Mouse (Mus musculus): ENCODE measurements at regions not wholly inside any gene's neighbourhood (a gene's known extent, or its start where the extent isn't known, plus 50 kb on each side); places are given as distances from the start of the nearest gene placed in this dataset.

DNA sequence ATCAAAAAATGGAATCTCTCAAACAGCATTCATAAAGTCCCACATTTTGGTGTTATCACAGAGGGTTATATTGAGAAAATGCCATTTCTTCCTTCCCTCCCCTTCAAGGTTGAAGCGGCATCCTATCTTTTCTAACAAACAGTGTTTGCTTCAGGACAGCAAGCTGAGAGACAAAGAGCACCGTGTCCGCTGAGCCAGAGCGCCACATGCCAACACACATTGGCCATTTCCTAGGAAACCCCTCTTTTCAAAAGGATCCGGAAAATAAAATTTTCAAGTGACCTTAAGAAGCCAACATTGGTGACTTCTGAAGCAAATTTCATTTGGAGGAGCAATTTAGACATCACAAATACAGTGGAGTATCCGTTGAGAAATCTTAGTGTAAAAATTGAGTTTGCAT, 326.3 kb downstream of the Nova1 start:
- H3K4me1 ChIP-seq, result no peaks in the 10 kb centered on the region
- no peaks in the 10 kb centered on the region for H3K27me3 ChIP-seq (replicated peaks; ENCODE audit: low read depth, poor library complexity, severe bottlenecking)
- 85% methylated on average over 6 of the region's 6 CpGs for WGBS
- H3K36me3 ChIP-seq (replicated peaks), result no peaks in the 10 kb centered on the region
- no peaks in the 10 kb centered on the region for H3K9me3 ChIP-seq
- DNase-seq (ENCODE audit: low spot score), result no peak
- H3K4me3 ChIP-seq, result no peak overlapping the region
- H3K27ac ChIP-seq (replicated peaks), result no peak overlapping the region

DNA sequence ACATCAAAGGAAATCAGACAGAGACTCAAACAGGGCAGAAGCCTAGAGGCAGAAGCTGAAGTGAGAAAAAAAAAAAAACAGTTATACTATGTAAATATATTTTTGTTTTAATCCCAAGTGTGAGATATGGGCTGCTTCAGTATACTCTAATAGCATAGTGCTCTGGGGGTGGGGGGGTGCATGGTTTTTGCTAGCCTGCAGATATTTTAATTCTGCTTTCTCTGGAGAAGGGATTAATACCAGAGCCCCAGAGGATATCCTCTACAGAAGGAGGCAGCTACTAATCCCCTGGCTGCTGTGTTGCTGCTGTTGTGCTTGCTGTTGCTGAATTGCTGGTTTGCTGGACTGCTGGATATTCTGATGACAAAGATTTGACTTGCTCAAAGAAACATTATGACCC, 367.8 kb downstream of the Nova1 start:
- DNase-seq (ENCODE audit: low spot score), result no peak
- Histone ChIP-seq H3K27ac (replicated peaks) (no peak overlapping the region), H3K27me3 (replicated peaks; ENCODE audit: low read depth, poor library complexity, severe bottlenecking) (no peaks in the 10 kb centered on the region), H3K9me3 (no peaks in the 10 kb centered on the region), H3K4me1 (no peaks in the 10 kb centered on the region), H3K36me3 (replicated peaks) (no peaks in the 10 kb centered on the region), H3K4me3 (no peak overlapping the region)

DNA sequence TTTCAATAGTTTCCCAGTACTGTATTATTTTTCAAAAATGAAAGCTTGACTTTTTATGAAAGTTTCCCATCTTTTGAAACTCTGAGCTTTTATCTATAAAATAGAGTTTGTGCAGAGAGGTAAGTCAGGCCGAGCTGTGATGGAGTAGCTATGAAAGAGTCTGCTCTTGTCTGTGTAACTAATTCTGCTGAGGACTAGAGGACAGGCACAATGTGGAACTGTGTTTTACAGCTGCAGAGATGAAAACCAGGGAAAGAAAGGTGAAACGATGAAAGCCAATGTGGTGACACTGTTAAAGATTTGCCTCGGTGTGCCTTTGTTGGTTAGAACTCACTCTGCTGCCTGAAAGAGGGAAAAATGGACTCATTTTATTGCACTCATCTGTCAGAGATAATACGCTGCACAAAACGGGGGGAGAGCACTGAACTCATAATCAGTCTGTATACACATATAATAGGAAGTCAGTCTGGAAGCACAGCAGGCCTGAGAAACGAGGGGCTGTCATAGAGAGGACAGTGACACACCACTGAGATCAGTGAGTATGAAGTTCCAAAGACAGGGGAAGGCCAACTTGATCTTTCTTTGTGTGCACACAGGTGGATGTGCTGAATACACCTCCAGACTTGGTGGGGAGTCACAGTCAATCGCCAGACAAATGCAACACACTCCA, 373.9 kb downstream of the Nova1 start:
- no peak overlapping the region for H3K27ac ChIP-seq (replicated peaks)
- DNase-seq (ENCODE audit: low spot score), result no peak
- WGBS, result 86% methylated on average over 7 of the region's 7 CpGs
- no peaks in the 10 kb centered on the region for H3K36me3 ChIP-seq (replicated peaks)
- H3K9me3 ChIP-seq, result no peaks in the 10 kb centered on the region
- no peaks in the 10 kb centered on the region for H3K27me3 ChIP-seq (replicated peaks; ENCODE audit: low read depth, poor library complexity, severe bottlenecking)
- no peaks in the 10 kb centered on the region for H3K4me1 ChIP-seq
- no peak overlapping the region for H3K4me3 ChIP-seq

DNA sequence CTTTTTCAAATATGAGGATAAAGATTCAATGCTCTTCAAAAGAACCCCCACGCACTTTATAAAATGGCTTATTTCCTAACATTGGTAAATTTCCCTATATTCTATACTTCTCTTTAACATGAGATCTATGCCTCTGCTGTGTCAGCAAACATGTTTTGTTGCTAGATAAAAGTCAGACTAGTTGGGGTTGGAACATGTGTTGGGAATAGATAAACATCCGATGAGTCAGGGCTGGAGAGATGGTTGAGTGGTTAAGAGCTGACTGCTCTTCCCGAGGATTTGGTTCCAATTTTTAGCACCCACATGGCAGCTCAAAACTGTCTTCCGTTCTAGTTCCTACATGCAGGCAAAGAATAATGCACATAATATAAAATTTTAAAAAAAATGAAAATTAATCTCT, 399.1 kb downstream of the Nova1 start:
- no peaks in the 10 kb centered on the region for H3K27me3 ChIP-seq (replicated peaks; ENCODE audit: low read depth, poor library complexity, severe bottlenecking)
- no peaks in the 10 kb centered on the region for H3K36me3 ChIP-seq (replicated peaks)
- H3K4me3 ChIP-seq, result no peak overlapping the region
- DNase-seq (ENCODE audit: low spot score), result no peak
- H3K27ac ChIP-seq (replicated peaks), result no peak overlapping the region
- no peaks in the 10 kb centered on the region for H3K4me1 ChIP-seq
- 89% methylated on average over 4 of the region's 4 CpGs for WGBS
- no peaks in the 10 kb centered on the region for H3K9me3 ChIP-seq

DNA sequence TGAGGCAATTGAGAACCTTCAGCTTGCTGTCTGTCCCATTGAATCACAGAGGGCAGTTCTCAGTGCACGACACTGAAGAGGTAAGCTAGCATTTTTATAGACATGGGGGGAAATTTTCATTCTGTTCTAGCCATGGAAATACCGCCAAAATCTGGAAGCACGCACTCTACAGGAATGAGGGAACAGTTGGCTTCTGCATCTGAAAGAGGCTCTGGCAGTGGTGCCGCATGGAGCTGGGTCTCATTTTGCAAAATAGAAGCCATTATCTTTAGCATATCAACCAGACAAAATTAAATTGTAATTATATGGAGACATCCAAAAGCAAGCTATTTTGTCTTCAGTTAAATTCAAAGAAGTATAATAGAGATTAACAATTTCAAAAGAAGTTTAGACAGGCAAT, 399.7 kb downstream of the Nova1 start:
- H3K36me3 ChIP-seq (replicated peaks), result no peaks in the 10 kb centered on the region
- no peak overlapping the region for H3K27ac ChIP-seq (replicated peaks)
- DNase-seq (ENCODE audit: low spot score), result no peak
- no peak overlapping the region for H3K4me3 ChIP-seq
- WGBS, result 89% methylated on average over 4 of the region's 4 CpGs
- H3K9me3 ChIP-seq, result no peaks in the 10 kb centered on the region
- no peaks in the 10 kb centered on the region for H3K4me1 ChIP-seq
- no peaks in the 10 kb centered on the region for H3K27me3 ChIP-seq (replicated peaks; ENCODE audit: low read depth, poor library complexity, severe bottlenecking)

DNA sequence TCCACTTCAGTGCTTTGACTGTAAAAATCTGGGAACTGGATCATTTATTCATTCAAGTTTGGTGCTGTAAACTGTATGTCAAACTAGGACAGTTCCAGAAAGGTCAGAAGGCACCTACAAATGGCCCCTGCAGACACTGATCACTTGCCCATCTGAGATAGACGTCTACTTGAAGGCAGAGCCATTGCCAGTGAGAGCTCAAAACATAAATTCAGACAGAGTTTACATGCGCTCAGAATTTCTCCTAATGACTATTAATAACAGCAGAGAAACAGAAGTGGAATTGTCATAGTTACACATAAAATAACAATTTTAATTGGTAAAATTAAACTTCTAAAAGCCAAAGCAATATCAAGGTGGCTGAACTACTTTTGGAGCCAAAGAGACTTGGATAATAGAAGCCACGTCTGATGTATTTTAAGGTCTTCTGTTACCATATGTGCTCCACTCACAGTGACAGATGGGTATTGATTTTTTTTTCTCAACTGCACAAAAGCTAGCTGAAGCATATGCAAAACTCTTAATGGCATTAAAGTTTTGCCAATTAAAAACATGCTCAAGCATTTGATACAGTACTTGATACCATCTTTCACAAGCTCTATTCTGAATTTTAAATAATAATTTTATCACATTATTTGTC, 401.8 kb downstream of the Nova1 start:
- 83% methylated on average over 3 of the region's 3 CpGs for WGBS
- no peaks in the 10 kb centered on the region for H3K27me3 ChIP-seq (replicated peaks; ENCODE audit: low read depth, poor library complexity, severe bottlenecking)

DNA sequence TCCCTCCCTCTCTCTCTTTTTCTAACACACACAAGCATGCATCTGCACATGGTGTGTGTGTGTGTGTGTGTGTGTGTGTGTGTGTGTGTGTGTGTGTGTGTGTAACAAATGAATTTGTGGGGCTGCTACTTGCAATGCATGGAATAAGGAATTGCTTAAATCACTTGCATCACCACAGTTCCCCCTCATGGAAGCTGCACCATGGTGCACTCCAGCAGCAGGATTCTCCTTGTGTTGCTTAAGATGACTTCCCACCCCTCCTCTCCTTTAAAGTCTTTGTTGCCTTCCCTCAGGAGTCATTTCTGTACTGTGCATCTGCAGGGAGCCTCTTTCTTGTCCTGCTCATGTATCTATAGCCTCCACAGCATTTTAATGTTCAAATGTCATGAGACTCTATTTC, 402.5 kb downstream of the Nova1 start:
- H3K9me3 ChIP-seq, result no peaks in the 10 kb centered on the region
- H3K27ac ChIP-seq (replicated peaks), result no peak overlapping the region
- no peak for DNase-seq (ENCODE audit: low spot score)
- no peaks in the 10 kb centered on the region for H3K27me3 ChIP-seq (replicated peaks; ENCODE audit: low read depth, poor library complexity, severe bottlenecking)
- no peaks in the 10 kb centered on the region for H3K36me3 ChIP-seq (replicated peaks)
- H3K4me1 ChIP-seq, result no peaks in the 10 kb centered on the region
- no peak overlapping the region for H3K4me3 ChIP-seq

More for the DNA sequence above, 401.8 kb downstream of the Nova1 start:
- Histone ChIP-seq H3K9me3 (no peaks in the 10 kb centered on the region), H3K4me3 (no peak overlapping the region), H3K36me3 (replicated peaks) (no peaks in the 10 kb centered on the region), H3K4me1 (no peaks in the 10 kb centered on the region), H3K27ac (replicated peaks) (no peak overlapping the region)
- no peak for DNase-seq (ENCODE audit: low spot score)

DNA sequence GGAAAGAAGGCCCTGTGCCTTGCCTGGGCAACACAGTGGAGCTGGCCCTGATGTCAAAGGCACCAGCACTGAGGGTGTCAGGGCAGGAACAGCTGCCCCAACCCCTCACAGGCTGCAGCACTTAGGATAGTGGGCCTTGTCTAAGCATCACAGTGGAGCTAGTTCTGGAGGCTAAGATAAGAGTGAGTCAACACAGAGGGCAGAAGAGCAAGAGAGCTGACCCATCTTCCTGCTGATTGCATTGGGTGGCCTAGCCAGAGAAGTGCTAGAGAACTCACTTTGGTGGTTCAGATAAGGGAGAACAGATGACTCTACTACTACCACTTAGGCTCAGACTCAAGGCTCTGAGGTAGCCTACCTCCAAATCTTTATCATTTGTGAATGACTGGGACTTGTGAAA, 413.1 kb downstream of the Nova1 start:
- Histone ChIP-seq H3K27me3 (replicated peaks; ENCODE audit: low read depth, poor library complexity, severe bottlenecking) (no peaks in the 10 kb centered on the region), H3K4me3 (no peak overlapping the region), H3K4me1 (no peaks in the 10 kb centered on the region), H3K9me3 (no peaks in the 10 kb centered on the region), H3K36me3 (replicated peaks) (no peaks in the 10 kb centered on the region), H3K27ac (replicated peaks) (no peak overlapping the region)
- no peak for DNase-seq (ENCODE audit: low spot score)

DNA sequence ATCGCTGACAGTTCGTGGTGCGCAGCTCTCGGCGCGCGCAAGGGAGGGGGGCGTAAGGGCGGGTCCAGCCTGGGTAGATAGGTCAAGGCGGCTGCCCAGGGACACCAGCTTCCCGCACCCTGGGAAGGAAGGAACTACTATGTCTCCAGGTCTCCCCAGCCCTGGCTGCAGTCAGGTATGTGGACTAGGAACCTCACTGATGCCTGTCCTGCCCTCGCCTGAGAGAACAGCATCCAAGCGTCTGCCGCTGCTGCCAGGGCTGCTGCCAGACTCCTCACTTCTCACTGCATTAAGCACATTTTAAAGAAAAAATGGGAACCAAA, 419.1 kb downstream of the Nova1 start:
- Histone ChIP-seq H3K4me1 (no peaks in the 10 kb centered on the region), H3K9me3 (no peaks in the 10 kb centered on the region), H3K27ac (replicated peaks) (peak overlapping the region; percentile 79), H3K4me3 (peak overlapping the region; percentile 64), H3K36me3 (replicated peaks) (no peaks in the 10 kb centered on the region), H3K27me3 (replicated peaks; ENCODE audit: low read depth, poor library complexity, severe bottlenecking) (peaks cover 15% of the 10 kb centered on the region)
- peak; percentile 60 for DNase-seq (ENCODE audit: low spot score)
- WGBS, result 3% methylated on average over 14 of the region's 14 CpGs

DNA sequence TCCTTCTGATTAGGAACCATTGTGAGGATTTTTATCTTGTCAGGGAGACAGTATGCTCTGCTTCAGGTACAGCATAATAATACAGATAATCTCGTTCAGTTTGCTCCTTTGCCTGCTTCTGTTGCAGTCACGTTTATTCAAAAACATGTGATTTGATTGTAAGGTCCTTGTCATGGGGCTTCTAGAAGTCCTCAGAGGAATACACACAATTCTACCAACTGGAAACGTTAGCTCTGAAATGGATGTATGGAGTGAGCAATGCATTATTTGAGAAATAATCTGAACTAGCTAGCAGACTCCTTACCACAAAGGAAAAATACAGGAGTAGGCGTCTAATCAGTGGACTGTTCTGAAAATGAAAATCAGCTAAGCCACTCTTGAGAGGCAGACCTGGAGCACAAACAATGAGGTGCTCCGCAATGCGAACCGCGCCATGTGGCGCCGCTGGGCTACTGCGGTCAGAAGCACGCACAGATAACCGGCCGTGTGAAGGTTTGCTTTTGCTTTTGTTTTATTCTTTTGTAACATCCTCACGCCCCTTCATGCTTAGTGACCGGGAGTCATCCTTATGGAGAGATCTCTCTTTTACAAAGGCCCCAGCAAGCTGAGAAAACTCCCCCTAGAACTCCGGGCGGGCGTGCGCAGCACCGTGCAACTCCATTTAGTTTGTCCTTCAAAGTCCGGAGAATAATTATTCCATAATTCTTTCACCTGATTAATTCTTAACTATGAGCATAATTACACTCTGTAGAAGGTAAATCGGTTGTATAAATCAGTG, 419.7 kb downstream of the Nova1 start:
- Histone ChIP-seq H3K27ac (replicated peaks) (peak overlapping the region; percentile 79), H3K4me1 (no peaks in the 10 kb centered on the region), H3K9me3 (no peaks in the 10 kb centered on the region), H3K36me3 (replicated peaks) (no peaks in the 10 kb centered on the region), H3K27me3 (replicated peaks; ENCODE audit: low read depth, poor library complexity, severe bottlenecking) (peaks cover 15% of the 10 kb centered on the region), H3K4me3 (peak overlapping the region; percentile 64)
- 8% methylated on average over 23 of the region's 23 CpGs for WGBS
- peak; percentile 65 for DNase-seq (ENCODE audit: low spot score)

DNA sequence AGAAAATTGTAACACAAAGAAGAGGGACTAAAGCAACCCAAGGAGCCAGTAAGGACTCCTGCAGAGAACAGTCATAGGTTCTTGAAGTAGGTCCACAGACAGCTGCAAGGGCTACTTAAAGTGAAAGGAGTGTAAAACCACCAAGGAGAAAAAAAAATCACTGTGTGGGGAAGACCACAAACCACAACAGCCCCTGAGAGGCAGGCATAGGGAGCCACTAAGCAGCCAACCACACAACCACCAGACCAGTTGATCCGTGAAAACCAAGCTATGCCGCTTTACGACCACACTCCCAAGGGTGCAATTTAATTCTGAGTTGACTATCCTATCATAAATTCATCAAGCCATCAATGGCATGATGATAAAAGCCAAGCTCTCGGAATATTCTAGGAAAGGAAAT, 423.5 kb downstream of the Nova1 start:
- Histone ChIP-seq H3K27me3 (replicated peaks; ENCODE audit: low read depth, poor library complexity, severe bottlenecking) (peaks cover 15% of the 10 kb centered on the region), H3K36me3 (replicated peaks) (no peaks in the 10 kb centered on the region), H3K4me1 (no peaks in the 10 kb centered on the region), H3K9me3 (no peaks in the 10 kb centered on the region), H3K27ac (replicated peaks) (no peak overlapping the region), H3K4me3 (no peak overlapping the region)
- DNase-seq (ENCODE audit: low spot score), result no peak
- 86% methylated on average over 4 of the region's 4 CpGs for whole genome bisulfite sequencing

DNA sequence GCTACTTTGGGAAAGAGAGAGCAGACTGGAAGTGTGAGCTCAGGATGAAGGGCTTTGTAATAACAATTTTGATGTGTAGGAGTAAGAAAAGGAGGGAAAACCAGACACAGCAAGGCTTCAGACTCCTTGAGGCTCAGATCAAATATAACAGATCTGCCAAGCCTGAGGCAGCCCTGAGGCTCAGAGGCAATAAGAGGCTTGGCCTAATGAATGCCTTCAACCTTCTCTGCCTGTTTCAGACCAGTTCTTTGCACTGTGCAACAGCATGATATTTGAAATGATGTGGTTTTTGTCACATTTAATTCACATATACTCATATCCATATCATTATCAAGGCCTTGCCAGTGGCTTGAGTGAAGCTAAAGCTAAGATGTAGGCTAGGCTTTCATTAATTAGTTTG, 425.0 kb downstream of the Nova1 start:
- Histone ChIP-seq H3K9me3 (no peaks in the 10 kb centered on the region), H3K27me3 (replicated peaks; ENCODE audit: low read depth, poor library complexity, severe bottlenecking) (peaks cover 13% of the 10 kb centered on the region), H3K27ac (replicated peaks) (no peak overlapping the region), H3K4me3 (no peak overlapping the region), H3K36me3 (replicated peaks) (no peaks in the 10 kb centered on the region), H3K4me1 (no peaks in the 10 kb centered on the region)
- no peak for DNase-seq (ENCODE audit: low spot score)

DNA sequence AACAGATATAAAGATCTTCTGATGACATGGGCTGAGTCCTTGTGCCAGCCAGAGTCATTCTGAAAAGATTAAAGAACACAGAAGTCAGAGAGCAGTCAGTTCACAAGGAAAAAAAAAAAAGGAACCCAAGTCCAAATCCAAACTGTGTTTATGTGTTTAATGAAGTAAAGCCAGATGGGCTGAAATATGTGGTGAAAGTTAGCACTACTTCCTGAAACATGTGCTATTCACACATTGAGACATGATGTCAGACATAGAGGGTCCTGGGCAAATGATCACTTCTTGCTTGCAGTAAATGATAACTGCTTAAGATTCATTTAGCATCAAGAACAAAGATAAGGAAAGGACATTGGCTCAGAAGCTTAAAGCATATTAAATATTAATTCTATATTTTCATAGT, 439.8 kb downstream of the Nova1 start:
- H3K4me1 ChIP-seq, result no peaks in the 10 kb centered on the region
- no peak for DNase-seq (ENCODE audit: low spot score)
- H3K9me3 ChIP-seq, result no peaks in the 10 kb centered on the region
- H3K4me3 ChIP-seq, result no peak overlapping the region
- no peaks in the 10 kb centered on the region for H3K36me3 ChIP-seq (replicated peaks)
- no peaks in the 10 kb centered on the region for H3K27me3 ChIP-seq (replicated peaks; ENCODE audit: low read depth, poor library complexity, severe bottlenecking)
- H3K27ac ChIP-seq (replicated peaks), result no peak overlapping the region

Measured in embryonic facial prominence, embryonic 10.5 days (tissue).